Mouse (Mus musculus): Measurements from ENCODE around the gene Egfl6. TPM values are rescaled to one million over a fixed set of nuclear protein-coding genes. Genes with fewer than 3 reads are reported as not detected.

The Egfl6 gene
- total RNA-seq, 1 experiment = 1.6 TPM

DNA sequence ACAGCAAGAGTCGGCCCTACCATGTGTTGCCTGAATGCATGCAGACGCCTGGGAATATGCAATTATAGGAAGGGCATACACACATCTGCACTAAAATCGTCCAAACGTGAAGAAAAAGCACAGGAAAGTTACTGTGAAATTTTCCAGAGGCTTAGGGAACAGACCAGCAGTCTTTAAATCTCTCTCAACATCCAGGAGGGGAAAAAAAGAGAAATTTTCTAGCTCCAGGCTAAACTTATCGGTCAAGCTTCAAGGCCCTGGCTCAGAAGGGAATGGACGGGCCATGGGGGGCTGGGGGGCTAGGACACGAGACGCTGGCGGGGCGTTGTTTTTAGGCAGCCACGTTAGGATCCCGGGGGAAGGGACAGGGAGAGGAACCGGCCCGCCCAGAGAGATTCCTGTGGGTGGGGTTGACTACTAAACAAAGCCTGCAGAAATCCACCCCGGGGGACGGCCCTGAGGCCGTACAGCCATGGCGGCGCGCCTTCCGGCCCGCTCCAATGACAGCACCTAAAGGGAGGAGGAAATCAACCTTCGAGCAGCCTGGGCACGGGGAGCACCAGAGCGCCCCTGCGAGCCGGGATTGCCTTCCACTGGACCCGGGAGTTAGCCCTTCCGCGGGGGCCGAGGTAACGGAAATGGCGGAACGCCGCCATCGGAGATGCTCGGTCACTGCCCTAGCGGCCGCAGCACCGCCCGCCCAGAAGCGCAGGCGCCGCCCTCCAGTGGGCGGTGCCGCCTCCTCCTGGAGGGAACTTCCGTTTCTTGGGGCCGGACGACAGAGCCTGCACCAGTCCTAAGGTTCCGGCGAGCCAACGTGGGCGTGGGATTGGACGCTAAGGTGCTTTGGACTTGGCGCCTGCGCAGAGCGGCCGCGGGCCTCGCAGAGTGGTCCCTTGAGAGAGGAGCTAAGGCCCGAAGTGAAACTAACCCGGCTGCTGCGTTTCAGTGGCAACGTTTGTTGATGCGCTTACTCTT lies 75.5 kb downstream of the Egfl6 start:
- TF ChIP-seq MAFK (IDR thresholded peaks at IDR 0.05; ENCODE audit: insufficient read depth, low read depth, low read length) (no peak), ZNF384 (IDR thresholded peaks at IDR 0.05; ENCODE audit: low read depth, low read length) (no peak), ZC3H11A (IDR thresholded peaks at IDR 0.05; ENCODE audit: borderline replicate concordance, low read depth, low read length) (no peak), CHD2 (IDR thresholded peaks at IDR 0.05; ENCODE audit: low read depth, low read length) (no peak), HCFC1 (IDR thresholded peaks at IDR 0.05; ENCODE audit: borderline replicate concordance, insufficient read depth, low read length) (no peak; the same call in 1 of the 2 replicates)
- peak overlapping the region; percentile 98 for H3K9ac ChIP-seq (ENCODE audit: insufficient read depth, low read depth, low read length, poor library complexity, severe bottlenecking)
- in situ Hi-C loops (cut with MboI; ENCODE audit: low sequenced_read_pairs in 2 of 2, unreplicated experiment in 2 of 2) = no loop called here
- H3K4me3 ChIP-seq (ENCODE audit: insufficient read depth in 1 of 2, low read depth in 1 of 2, low read length in 2 of 2, poor library complexity in 1 of 2, severe bottlenecking in 1 of 2) = peak overlapping the region; percentile 95 to 97
- H3K4me1 ChIP-seq (ENCODE audit: control insufficient read depth in 2 of 2, insufficient read depth in 2 of 2, low read length in 2 of 2, poor library complexity in 1 of 2) = peaks cover 0 to 3% of the 10 kb centered on the region in 2 experiments; a peak in 1 of 4 replicates
- H3K9me3 ChIP-seq (ENCODE audit: control insufficient read depth, insufficient read depth, low read depth, low read length) = no peaks in the 10 kb centered on the region
- no peaks in the 10 kb centered on the region for H3K36me3 ChIP-seq (ENCODE audit: control insufficient read depth, insufficient read depth, low read length, poor library complexity, severe bottlenecking)
- DNase-seq (ENCODE audit: low read depth, low spot score) = peak; percentile 79
- peak overlapping the region; percentile 99 for H3K27ac ChIP-seq (ENCODE audit: insufficient read depth, low read depth, low read length, poor library complexity, severe bottlenecking)

GRCm38 (mm10) chrX:166504421-166504820 lies 81.1 kb downstream of the Egfl6 start:
- in situ Hi-C loops (cut with MboI; ENCODE audit: low sequenced_read_pairs in 2 of 2, unreplicated experiment in 2 of 2) = no loop called here
- no peaks in the 10 kb centered on the region for H3K9me3 ChIP-seq (ENCODE audit: control insufficient read depth, insufficient read depth, low read depth, low read length)
- no peak overlapping the region for H3K9ac ChIP-seq (ENCODE audit: insufficient read depth, low read depth, low read length, poor library complexity, severe bottlenecking)
- no peak overlapping the region for H3K4me3 ChIP-seq (ENCODE audit: insufficient read depth in 1 of 2, low read depth in 1 of 2, low read length in 2 of 2, poor library complexity in 1 of 2, severe bottlenecking in 1 of 2)
- DNase-seq (ENCODE audit: low read depth, low spot score) = no peak
- no peaks in the 10 kb centered on the region for H3K36me3 ChIP-seq (ENCODE audit: control insufficient read depth, insufficient read depth, low read length, poor library complexity, severe bottlenecking)
- H3K4me1 ChIP-seq (ENCODE audit: control insufficient read depth in 2 of 2, insufficient read depth in 2 of 2, low read length in 2 of 2, poor library complexity in 1 of 2) = peaks cover 0 to 1% of the 10 kb centered on the region in 2 experiments; a peak in 1 of 4 replicates
- no peak for TF ChIP-seq MAFK (IDR thresholded peaks at IDR 0.05; ENCODE audit: insufficient read depth, low read depth, low read length)
- TF ChIP-seq ZNF384 (IDR thresholded peaks at IDR 0.05; ENCODE audit: low read depth, low read length) = no peak
- TF ChIP-seq CHD2 (IDR thresholded peaks at IDR 0.05; ENCODE audit: low read depth, low read length) = no peak
- TF ChIP-seq HCFC1 (IDR thresholded peaks at IDR 0.05; ENCODE audit: borderline replicate concordance, insufficient read depth, low read length) = no peak
- no peak for TF ChIP-seq ZC3H11A (IDR thresholded peaks at IDR 0.05; ENCODE audit: borderline replicate concordance, low read depth, low read length)
- no peak overlapping the region for H3K27ac ChIP-seq (ENCODE audit: insufficient read depth, low read depth, low read length, poor library complexity, severe bottlenecking)

DNA sequence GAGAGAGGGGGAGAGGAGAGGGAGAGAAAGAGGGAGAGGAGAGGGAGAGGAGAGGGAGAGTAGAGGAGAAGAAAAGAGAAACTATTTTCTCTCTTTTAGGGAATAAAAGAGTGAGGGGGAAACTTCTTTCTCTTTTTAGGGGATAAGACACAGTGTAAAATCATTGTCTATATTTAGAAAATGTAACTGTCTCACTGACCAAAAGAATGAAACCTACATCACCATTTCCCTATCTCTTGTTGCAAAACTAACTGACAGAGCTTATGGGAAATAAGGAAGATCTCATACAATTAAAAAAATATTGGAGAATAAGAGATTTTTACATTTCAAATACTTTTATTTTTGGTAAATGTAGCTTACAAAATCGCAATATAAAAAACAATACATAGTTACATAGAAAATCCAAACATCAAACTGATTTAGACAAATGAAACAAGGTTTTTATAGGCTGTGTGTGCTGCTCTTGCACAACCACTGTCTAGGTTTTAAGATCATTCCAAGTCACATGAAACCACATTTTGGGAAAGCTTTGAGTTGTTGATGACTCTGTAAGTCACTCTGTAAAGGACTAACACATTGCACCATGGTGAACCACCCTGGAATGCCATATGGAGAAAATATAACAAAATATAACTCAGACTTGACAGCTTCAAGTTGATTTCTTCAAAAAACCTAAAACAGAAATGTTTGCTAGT lies 85.9 kb downstream of the Egfl6 start:
- Histone ChIP-seq H3K27ac (ENCODE audit: insufficient read depth, low read depth, low read length, poor library complexity, severe bottlenecking) (no peak overlapping the region), H3K4me1 (ENCODE audit: control insufficient read depth in 2 of 2, insufficient read depth in 2 of 2, low read length in 2 of 2, poor library complexity in 1 of 2) (no peaks in the 10 kb centered on the region), H3K9ac (ENCODE audit: insufficient read depth, low read depth, low read length, poor library complexity, severe bottlenecking) (no peak overlapping the region), H3K36me3 (ENCODE audit: control insufficient read depth, insufficient read depth, low read length, poor library complexity, severe bottlenecking) (no peaks in the 10 kb centered on the region), H3K9me3 (ENCODE audit: control insufficient read depth, insufficient read depth, low read depth, low read length) (no peaks in the 10 kb centered on the region), H3K4me3 (ENCODE audit: insufficient read depth in 1 of 2, low read depth in 1 of 2, low read length in 2 of 2, poor library complexity in 1 of 2, severe bottlenecking in 1 of 2) (no peak overlapping the region)
- in situ Hi-C loops (cut with MboI; ENCODE audit: low sequenced_read_pairs in 2 of 2, unreplicated experiment in 2 of 2) = no loop called here
- no peak for DNase-seq (ENCODE audit: low read depth, low spot score)
- TF ChIP-seq ZC3H11A (IDR thresholded peaks at IDR 0.05; ENCODE audit: borderline replicate concordance, low read depth, low read length) (no peak), MAFK (IDR thresholded peaks at IDR 0.05; ENCODE audit: insufficient read depth, low read depth, low read length) (no peak), HCFC1 (IDR thresholded peaks at IDR 0.05; ENCODE audit: borderline replicate concordance, insufficient read depth, low read length) (no peak), ZNF384 (IDR thresholded peaks at IDR 0.05; ENCODE audit: low read depth, low read length) (no peak), CHD2 (IDR thresholded peaks at IDR 0.05; ENCODE audit: low read depth, low read length) (no peak)

- H3K9me3 ChIP-seq (ENCODE audit: control insufficient read depth, insufficient read depth, low read depth, low read length) = no peaks in the 10 kb centered on the region
- no peak for DNase-seq (ENCODE audit: low read depth, low spot score)
- H3K27ac ChIP-seq (ENCODE audit: insufficient read depth, low read depth, low read length, poor library complexity, severe bottlenecking) = no peak overlapping the region
- no peaks in the 10 kb centered on the region for H3K36me3 ChIP-seq (ENCODE audit: control insufficient read depth, insufficient read depth, low read length, poor library complexity, severe bottlenecking)
- in situ Hi-C loops (cut with MboI; ENCODE audit: low sequenced_read_pairs in 2 of 2, unreplicated experiment in 2 of 2) = no loop called here
- H3K4me3 ChIP-seq (ENCODE audit: insufficient read depth in 1 of 2, low read depth in 1 of 2, low read length in 2 of 2, poor library complexity in 1 of 2, severe bottlenecking in 1 of 2) = no peak overlapping the region
- no peak overlapping the region for H3K9ac ChIP-seq (ENCODE audit: insufficient read depth, low read depth, low read length, poor library complexity, severe bottlenecking)
- no peaks in the 10 kb centered on the region for H3K4me1 ChIP-seq (ENCODE audit: control insufficient read depth in 2 of 2, insufficient read depth in 2 of 2, low read length in 2 of 2, poor library complexity in 1 of 2)
- TF ChIP-seq HCFC1 (IDR thresholded peaks at IDR 0.05; ENCODE audit: borderline replicate concordance, insufficient read depth, low read length) (no peak), MAFK (IDR thresholded peaks at IDR 0.05; ENCODE audit: insufficient read depth, low read depth, low read length) (no peak), ZNF384 (IDR thresholded peaks at IDR 0.05; ENCODE audit: low read depth, low read length) (no peak), CHD2 (IDR thresholded peaks at IDR 0.05; ENCODE audit: low read depth, low read length) (no peak), ZC3H11A (IDR thresholded peaks at IDR 0.05; ENCODE audit: borderline replicate concordance, low read depth, low read length) (no peak)
Measured at GRCm38 (mm10) chrX:166497771-166498170, 87.7 kb downstream of the Egfl6 start.

Measured in ES-E14 (cell line).